Mouse (Mus musculus) forebrain, embryonic 16.5 days (tissue): ENCODE results near the gene Sla2. TPM values are rescaled to one million over a fixed set of nuclear protein-coding genes. Genes with fewer than 3 reads are reported as not detected.

Experiments used
- ATAC-seq: fragments of 200-750 bp; cut with Nextera tagmentation; 2 replicates; pipeline ENCODE4 v1.8.0; 2017; ENCODE audit warnings: mild to moderate bottlenecking, moderate library complexity
- H3K27ac ChIP-seq: fragments of 300-500 bp; sonication (generic); 2 replicates; pipeline ENCODE4 v1.5.1; 2014; ENCODE audit warnings: low read length, control low read depth
- H3K27me3 ChIP-seq: fragments of 300-500 bp; sonication (generic); replicated peaks from 2 replicates; pipeline ENCODE4 v1.6.1; 2014; ENCODE audit warnings: low read length; ENCODE audit not compliant: control insufficient read depth, insufficient read depth
- H3K36me3 ChIP-seq: fragments of 300-500 bp; sonication (generic); 2 replicates; pipeline ENCODE4 v1.6.1; 2014; ENCODE audit not compliant: control insufficient read depth, insufficient read depth
- H3K4me1 ChIP-seq: fragments of 300-500 bp; sonication (generic); replicated peaks from 2 replicates; pipeline ENCODE4 v1.6.1; 2014; ENCODE audit warnings: low read length; ENCODE audit not compliant: control insufficient read depth, insufficient read depth
- H3K4me2 ChIP-seq: fragments of 300-500 bp; sonication (generic); 2 replicates; pipeline ENCODE4 v1.6.1; 2014; ENCODE audit warnings: mild to moderate bottlenecking, low read length, control low read depth
- H3K4me3 ChIP-seq: fragments of 300-500 bp; sonication (generic); replicated peaks from 2 replicates; pipeline ENCODE4 v1.5.1; 2014; ENCODE audit warnings: mild to moderate bottlenecking, low read length, control low read depth
- H3K9ac ChIP-seq: fragments of 300-500 bp; sonication (generic); replicated peaks from 2 replicates; pipeline ENCODE4 v1.6.1; 2014; ENCODE audit warnings: low read depth, low read length, control low read depth
- H3K9me3 ChIP-seq: fragments of 300-500 bp; sonication (generic); 2 replicates; pipeline ENCODE4 v1.6.1; 2016; ENCODE audit warnings: low read length; ENCODE audit not compliant: control insufficient read depth
- WGBS: fragments of 180-500 bp; shearing (Covaris S2); extraction: QIAGEN DNeasy Blood & Tissue Kit; methylation state at CpG from one replicate; pipeline ENCODE4 v1.1.7; 2014; 5-methylcytosine and 5-hydroxymethylcytosine counted together
- polyA plus RNA-seq: library from polyadenylated mRNA; unstranded; fragments of >200 nt; fragmentation: Nextera tagmentation; extraction: Ambion mirVana; gene quantifications from 2 replicates; pipeline ENCODE4 v1.2.1, GENCODE M21; 2015

Sla2 gene
- polyA plus RNA-seq, 1 experiment from 2014 or later, result 0.11 TPM

GRCm38 (mm10) chr2:156877726-156878125 is 9.3 kb downstream of the Sla2 start:
- Histone ChIP-seq H3K9me3 (no peaks in the 10 kb centered on the region), H3K27me3 (no peaks in the 10 kb centered on the region), H3K36me3 (peaks cover 3% of the 10 kb centered on the region), H3K27ac (no peak overlapping the region), H3K4me3 (no peak overlapping the region), H3K9ac (no peak overlapping the region), H3K4me2 (no peak overlapping the region), H3K4me1 (no peaks in the 10 kb centered on the region)
- 70% methylated on average over 9 of the region's 9 CpGs for WGBS
- no peak for ATAC-seq

GRCm38 (mm10) chr2:156874760-156875510 is 12.1 kb downstream of the Sla2 start:
- WGBS, result 91% methylated on average over 4 of the region's 4 CpGs
- Histone ChIP-seq H3K27me3 (no peaks in the 10 kb centered on the region), H3K4me2 (no peak overlapping the region), H3K27ac (no peak overlapping the region), H3K9me3 (no peaks in the 10 kb centered on the region), H3K4me3 (no peak overlapping the region), H3K9ac (no peak overlapping the region), H3K4me1 (no peaks in the 10 kb centered on the region), H3K36me3 (peaks cover 7% of the 10 kb centered on the region)
- ATAC-seq, result no peak

GRCm38 (mm10) chr2:156874047-156874759 is 12.8 kb downstream of the Sla2 start:
- Histone ChIP-seq H3K27ac (no peak overlapping the region), H3K4me1 (no peaks in the 10 kb centered on the region), H3K9me3 (no peaks in the 10 kb centered on the region), H3K27me3 (no peaks in the 10 kb centered on the region), H3K9ac (no peak overlapping the region), H3K36me3 (peaks cover 7% of the 10 kb centered on the region), H3K4me3 (no peak overlapping the region), H3K4me2 (no peak overlapping the region)
- WGBS, result 88% methylated on average over 8 of the region's 8 CpGs
- no peak for ATAC-seq

- 20% methylated on average over 5 of the region's 5 CpGs for WGBS
- H3K4me1 ChIP-seq, result no peaks in the 10 kb centered on the region
- no peak overlapping the region for H3K4me3 ChIP-seq
- H3K36me3 ChIP-seq, result peaks cover 10% of the 10 kb centered on the region
- H3K9ac ChIP-seq, result no peak overlapping the region
- no peaks in the 10 kb centered on the region for H3K9me3 ChIP-seq
- H3K27ac ChIP-seq, result no peak overlapping the region
- no peak for ATAC-seq
- H3K4me2 ChIP-seq, result no peak overlapping the region
- H3K27me3 ChIP-seq, result no peaks in the 10 kb centered on the region
Observed at GRCm38 (mm10) chr2:156873629-156874028, 13.4 kb downstream of the Sla2 start.

GRCm38 (mm10) chr2:156870519-156870918 is 16.5 kb downstream of the Sla2 start:
- Histone ChIP-seq H3K4me2 (no peak overlapping the region), H3K4me1 (no peaks in the 10 kb centered on the region), H3K9ac (no peak overlapping the region), H3K36me3 (peaks cover 13% of the 10 kb centered on the region), H3K27ac (no peak overlapping the region), H3K9me3 (no peaks in the 10 kb centered on the region), H3K27me3 (no peaks in the 10 kb centered on the region), H3K4me3 (no peak overlapping the region)
- no peak for ATAC-seq
- 38% methylated on average over 6 of the region's 6 CpGs for whole genome bisulfite sequencing

- H3K4me1 ChIP-seq, result peaks cover 2% of the 10 kb centered on the region
- WGBS, result 91% methylated on average over 7 of the region's 7 CpGs
- H3K27me3 ChIP-seq, result no peaks in the 10 kb centered on the region
- H3K27ac ChIP-seq, result no peak overlapping the region
- H3K4me2 ChIP-seq, result no peak overlapping the region
- no peak overlapping the region for H3K9ac ChIP-seq
- peaks cover 13% of the 10 kb centered on the region for H3K36me3 ChIP-seq
- no peak for ATAC-seq
- no peak overlapping the region for H3K4me3 ChIP-seq
- no peaks in the 10 kb centered on the region for H3K9me3 ChIP-seq
Observed at GRCm38 (mm10) chr2:156869554-156869953, 17.4 kb downstream of the Sla2 start.

- peaks cover 13% of the 10 kb centered on the region for H3K36me3 ChIP-seq
Observed at GRCm38 (mm10) chr2:156868994-156869393, 18.0 kb downstream of the Sla2 start.

GRCm38 (mm10) chr2:156864481-156864880 is 22.5 kb downstream of the Sla2 start:
- no peak overlapping the region for H3K4me3 ChIP-seq
- H3K4me2 ChIP-seq, result no peak overlapping the region
- no peak overlapping the region for H3K27ac ChIP-seq
- H3K4me1 ChIP-seq, result peaks cover 22% of the 10 kb centered on the region
- no peak overlapping the region for H3K9ac ChIP-seq
- no peaks in the 10 kb centered on the region for H3K9me3 ChIP-seq
- WGBS, result 49% methylated on average over 3 of the region's 3 CpGs
- 0 out of 2 replicates have a peak, but pooled peaks cover 6% of the 10 kb centered on the region for H3K36me3 ChIP-seq
- H3K27me3 ChIP-seq, result no peaks in the 10 kb centered on the region
- ATAC-seq, result no peak

More at GRCm38 (mm10) chr2:156868994-156869393, 18.0 kb downstream of the Sla2 start:
- WGBS, result 80% methylated on average over 8 of the region's 8 CpGs
- Histone ChIP-seq H3K4me2 (no peak overlapping the region), H3K9ac (no peak overlapping the region), H3K27me3 (no peaks in the 10 kb centered on the region), H3K27ac (no peak overlapping the region), H3K4me3 (no peak overlapping the region), H3K4me1 (peaks cover 7% of the 10 kb centered on the region), H3K9me3 (no peaks in the 10 kb centered on the region)
- ATAC-seq, result no peak

- H3K27ac ChIP-seq, result peak overlapping the region; percentile 82
- peak overlapping the region; percentile 97 for H3K9ac ChIP-seq
- no peaks in the 10 kb centered on the region for H3K9me3 ChIP-seq
- H3K36me3 ChIP-seq, result 0 out of 2 replicates have a peak, but pooled peaks cover 3% of the 10 kb centered on the region
- H3K4me2 ChIP-seq, result peak overlapping the region; percentile 82
- H3K27me3 ChIP-seq, result no peaks in the 10 kb centered on the region
- peak overlapping the region; percentile 99 for H3K4me3 ChIP-seq
- WGBS, result 4% methylated on average over 28 of the region's 28 CpGs
- peaks cover 22% of the 10 kb centered on the region for H3K4me1 ChIP-seq
- no peak; the same call in 1 of the 2 replicates for ATAC-seq
Observed at GRCm38 (mm10) chr2:156863487-156864160, 23.4 kb downstream of the Sla2 start.
